Mouse (Mus musculus) midbrain, embryonic 14.5 days (tissue): ENCODE measurements around the gene Iyd. TPM values are rescaled to one million over a fixed set of nuclear protein-coding genes. Genes with fewer than 3 reads are reported as not detected.
"Not testable (repeated sequence)": the region's sequence is repeated elsewhere in the genome, so short reads cannot be mapped to it uniquely, and the experiment has no call there.

ENCODE experiments used
- ATAC-seq: fragments of 200-750 bp; cut with Nextera tagmentation; 2 replicates; pipeline ENCODE4 v1.8.0; 2017; ENCODE audit warnings: moderate number of reproducible peaks, moderate library complexity; ENCODE audit not compliant: low FRiP score, low TSS enrichment
- DNase-seq: peaks from one replicate; pipeline ENCODE4 v3.0.0-alpha.2; 2015
- H3K27ac ChIP-seq: fragments of 300-500 bp; sonication (generic); replicated peaks from 2 replicates; pipeline ENCODE4 v1.5.1; 2014; ENCODE audit warnings: mild to moderate bottlenecking, low read depth, low read length, moderate library complexity
- H3K27me3 ChIP-seq: fragments of 300-500 bp; sonication (generic); 2 replicates; pipeline ENCODE4 v1.6.1; 2014; ENCODE audit warnings: low read length, control low read depth, mixed read lengths; ENCODE audit not compliant: control insufficient read depth, insufficient read depth
- H3K36me3 ChIP-seq: fragments of 300-500 bp; sonication (generic); 2 replicates; pipeline ENCODE4 v1.6.1; 2014; ENCODE audit warnings: low read length, control low read depth; ENCODE audit not compliant: control insufficient read depth, insufficient read depth
- H3K4me1 ChIP-seq: fragments of 300-500 bp; sonication (generic); 2 replicates; pipeline ENCODE4 v1.6.1; 2014; ENCODE audit warnings: mild to moderate bottlenecking, antibody characterized with exemption, low read length, control low read depth; ENCODE audit not compliant: control insufficient read depth, insufficient read depth
- H3K4me2 ChIP-seq: fragments of 300-500 bp; sonication (generic); 2 replicates; pipeline ENCODE4 v1.6.1; 2014; ENCODE audit warnings: mild to moderate bottlenecking, low read length, moderate library complexity
- H3K4me3 ChIP-seq: fragments of 300-500 bp; sonication (generic); replicated peaks from 2 replicates; pipeline ENCODE4 v1.5.1; 2014; ENCODE audit warnings: low read depth, low read length
- H3K9ac ChIP-seq: fragments of 300-500 bp; sonication (generic); replicated peaks from 2 replicates; pipeline ENCODE4 v1.6.1; 2014; ENCODE audit warnings: mild to moderate bottlenecking, low read length, moderate library complexity
- H3K9me3 ChIP-seq: fragments of 300-500 bp; sonication (generic); 2 replicates; pipeline ENCODE4 v1.6.1; 2016; ENCODE audit warnings: low read length, control low read depth, mixed read lengths; ENCODE audit not compliant: control insufficient read depth
- WGBS: fragments of 180-500 bp; shearing (Covaris S2); extraction: QIAGEN DNeasy Blood & Tissue Kit; methylation state at CpG from one replicate; pipeline ENCODE4 v1.1.7; 2014; 5-methylcytosine and 5-hydroxymethylcytosine counted together
- polyA plus RNA-seq: library from polyadenylated mRNA; unstranded; fragments of >200 nt; fragmentation: Nextera tagmentation; extraction: Ambion mirVana; gene quantifications from 2 replicates; pipeline ENCODE4 v1.2.1, GENCODE M21; 2014

Iyd gene
- polyA plus RNA-seq = 0.51 and 0.63 TPM in 2 replicates

DNA sequence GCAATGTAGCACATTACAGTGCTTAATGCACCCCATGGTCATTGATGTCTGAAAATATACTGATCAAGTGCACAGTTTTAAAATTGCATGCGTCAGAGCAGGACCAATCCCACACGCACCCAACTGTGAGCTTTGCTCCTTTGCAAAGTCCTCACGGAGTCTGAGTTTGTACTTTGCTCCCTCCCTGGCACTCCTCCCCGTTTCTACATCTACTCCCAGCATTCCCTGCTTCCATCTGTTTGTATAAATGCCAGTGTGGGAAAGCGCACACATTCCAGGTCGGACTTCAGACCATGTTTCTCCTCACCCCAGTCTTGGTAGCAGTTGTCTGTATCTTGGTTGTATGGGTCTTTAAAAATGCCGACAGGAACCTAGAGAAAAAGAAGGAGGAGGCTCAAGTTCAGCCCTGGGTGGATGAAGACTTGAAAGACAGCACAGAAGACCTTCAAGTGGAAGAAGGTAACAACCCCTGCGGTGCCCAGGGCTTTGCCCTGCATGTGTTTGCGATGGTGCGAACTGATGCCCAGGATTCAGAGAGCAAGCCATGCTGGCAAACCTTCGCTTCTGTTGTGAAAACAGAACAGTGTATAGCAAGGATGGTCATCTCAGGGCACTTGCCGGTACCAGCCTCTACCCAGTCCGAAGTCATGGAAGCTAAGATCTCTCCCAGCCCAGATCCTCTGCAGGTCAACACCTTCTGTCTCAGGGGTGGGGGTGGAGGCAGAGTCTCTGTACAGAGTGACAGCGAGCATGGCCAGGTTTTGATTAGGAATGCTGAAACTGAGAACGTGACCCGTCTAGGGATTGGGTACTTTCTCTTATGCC, at the start of gene Iyd:
Gene Iyd (plus strand): TSS at position 238 of the 825 bp plus-strand sequence.
- H3K4me1 ChIP-seq = peaks cover 3% of the 10 kb centered on the region
- no peak within 1 kb of the TSS for H3K4me2 ChIP-seq
- 77% methylated on average over 16 of the region's 16 CpGs for WGBS
- no peaks in the 10 kb centered on the region for H3K9me3 ChIP-seq
- DNase-seq (no peak), ATAC-seq (no peak)
- no peak within 1 kb of the TSS for H3K4me3 ChIP-seq
- H3K36me3 ChIP-seq = no peaks in the 10 kb centered on the region
- H3K9ac ChIP-seq = no peak within 1 kb of the TSS
- H3K27me3 ChIP-seq = no peaks in the 10 kb centered on the region
- H3K27ac ChIP-seq = no peak within 1 kb of the TSS

DNA sequence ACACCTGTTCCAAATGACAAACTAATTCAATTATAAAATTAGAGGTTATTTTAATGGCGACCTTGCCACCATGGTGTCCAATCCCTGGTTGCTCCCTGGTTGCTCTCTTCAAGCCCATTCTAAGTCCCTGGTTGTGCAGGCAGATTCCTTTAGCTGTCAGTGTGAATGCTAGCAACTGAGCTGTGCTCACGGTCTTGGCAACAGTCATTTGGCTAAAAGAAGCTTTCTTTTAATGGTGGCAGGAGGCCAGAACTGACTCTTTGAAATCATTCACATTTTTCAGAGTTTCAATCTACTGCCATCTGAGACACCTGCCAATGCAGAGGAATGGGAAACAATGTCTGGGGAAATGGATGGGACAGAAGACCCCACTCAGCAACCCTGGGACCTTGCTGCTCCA, 43.2 kb upstream of the Iyd start:
- no peak overlapping the region for H3K9ac ChIP-seq
- ATAC-seq (no peak), DNase-seq (peak; percentile 46)
- H3K27ac ChIP-seq = no peak overlapping the region
- no peaks in the 10 kb centered on the region for H3K27me3 ChIP-seq
- no peaks in the 10 kb centered on the region for H3K36me3 ChIP-seq
- no peak overlapping the region for H3K4me2 ChIP-seq
- H3K9me3 ChIP-seq = no peaks in the 10 kb centered on the region
- no peak overlapping the region for H3K4me3 ChIP-seq
- WGBS = 70% methylated on average over 2 of the region's 2 CpGs
- no peaks in the 10 kb centered on the region for H3K4me1 ChIP-seq

DNA sequence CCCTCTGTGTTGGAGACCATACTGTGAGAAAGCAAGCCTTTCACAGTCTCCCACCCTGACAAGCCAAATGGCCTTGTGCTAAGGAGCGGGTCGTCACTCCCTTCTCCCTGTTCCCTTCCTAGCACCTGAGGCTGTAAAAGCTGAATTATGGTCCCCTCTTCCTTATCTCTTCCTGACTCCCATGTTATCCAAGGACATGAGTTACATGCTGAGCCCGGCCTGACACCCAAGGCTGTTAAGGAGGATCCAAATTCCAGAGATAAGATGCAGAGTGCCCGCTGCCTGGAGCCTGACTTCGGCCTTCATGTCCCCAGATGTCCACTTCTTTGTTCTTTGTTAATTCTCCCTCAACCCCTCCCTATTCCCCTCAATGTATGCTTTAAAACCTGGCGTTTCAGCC, 39.2 kb upstream of the Iyd start:
- DNase-seq, H3K9ac ChIP-seq, H3K4me3 ChIP-seq, H3K4me1 ChIP-seq, H3K36me3 ChIP-seq, H3K27ac ChIP-seq, H3K9me3 ChIP-seq, ATAC-seq, H3K27me3 ChIP-seq, H3K4me2 ChIP-seq: not testable (repeated sequence)
- 90% methylated on average over 6 of the region's 6 CpGs for WGBS

DNA sequence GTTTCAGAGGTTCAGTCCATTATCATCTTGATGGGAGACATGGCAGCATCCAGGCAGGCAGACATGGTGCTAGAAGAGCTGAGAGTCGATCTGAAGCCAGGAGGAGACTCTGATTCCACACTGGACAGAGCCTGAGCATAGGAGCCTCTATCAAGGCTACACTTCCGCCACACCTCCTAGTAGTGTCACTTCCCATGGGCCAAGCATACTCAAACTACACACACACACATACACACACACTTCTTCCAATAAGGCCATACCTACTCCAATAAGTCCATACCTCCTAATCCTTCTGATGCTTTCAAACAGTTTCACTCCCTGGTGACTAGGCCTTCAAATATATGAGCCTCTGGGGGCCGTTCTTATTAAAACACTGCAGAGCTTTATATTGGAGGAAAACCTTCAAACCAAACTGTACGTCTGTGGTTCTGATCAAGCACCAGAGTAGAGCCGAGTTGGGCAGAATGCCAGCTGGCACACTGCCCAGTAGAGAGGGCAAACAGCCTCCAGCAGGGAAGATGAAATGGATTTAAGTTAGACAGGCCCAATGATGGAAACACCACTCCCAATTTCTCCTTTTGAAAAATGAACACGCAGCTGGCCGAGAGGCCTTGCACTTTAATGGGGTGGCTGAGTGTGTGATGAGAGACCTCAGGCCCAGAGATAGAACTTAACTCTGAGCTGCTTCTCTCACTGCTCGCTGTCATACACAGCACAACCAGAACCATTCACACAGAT, 32.4 kb upstream of the Iyd start:
- Histone ChIP-seq H3K4me2 (no peak overlapping the region), H3K27ac (peak overlapping the region; percentile 60; the same call in 1 of the 2 replicates), H3K27me3 (no peaks in the 10 kb centered on the region), H3K9me3 (no peaks in the 10 kb centered on the region), H3K4me3 (no peak overlapping the region), H3K36me3 (no peaks in the 10 kb centered on the region), H3K4me1 (peaks cover 20% of the 10 kb centered on the region), H3K9ac (no peak overlapping the region)
- ATAC-seq = peak; percentile 57; the same call in 1 of the 2 replicates
- peak; percentile 85 for DNase-seq
- WGBS = 58% methylated on average over 8 of the region's 8 CpGs

DNA sequence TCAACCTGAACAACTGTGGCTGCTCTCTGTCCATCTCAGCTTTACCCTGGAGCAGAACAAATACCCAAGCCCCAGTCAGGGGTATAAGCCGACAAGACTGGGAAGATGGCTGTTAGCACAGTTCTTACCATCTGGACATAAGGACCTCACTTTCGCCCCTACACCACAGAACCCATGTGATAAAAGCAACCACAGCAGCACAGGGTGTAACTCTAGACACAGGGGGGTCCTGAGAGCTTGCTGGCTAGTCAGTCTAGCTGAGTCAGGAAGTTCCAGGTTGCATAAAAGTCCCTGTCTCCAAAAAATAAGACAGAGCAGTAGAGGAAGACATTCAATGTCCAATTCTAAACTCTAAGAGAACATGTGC, 31.8 kb upstream of the Iyd start:
- H3K4me2 ChIP-seq = no peak overlapping the region
- DNase-seq (no peak), ATAC-seq (no peak)
- WGBS = 69% methylated on average over 2 of the region's 2 CpGs
- no peak overlapping the region for H3K9ac ChIP-seq
- H3K27me3 ChIP-seq = no peaks in the 10 kb centered on the region
- no peak overlapping the region for H3K4me3 ChIP-seq
- no peaks in the 10 kb centered on the region for H3K36me3 ChIP-seq
- peak overlapping the region; percentile 60; the same call in 1 of the 2 replicates for H3K27ac ChIP-seq
- peaks cover 20% of the 10 kb centered on the region for H3K4me1 ChIP-seq
- no peaks in the 10 kb centered on the region for H3K9me3 ChIP-seq

DNA sequence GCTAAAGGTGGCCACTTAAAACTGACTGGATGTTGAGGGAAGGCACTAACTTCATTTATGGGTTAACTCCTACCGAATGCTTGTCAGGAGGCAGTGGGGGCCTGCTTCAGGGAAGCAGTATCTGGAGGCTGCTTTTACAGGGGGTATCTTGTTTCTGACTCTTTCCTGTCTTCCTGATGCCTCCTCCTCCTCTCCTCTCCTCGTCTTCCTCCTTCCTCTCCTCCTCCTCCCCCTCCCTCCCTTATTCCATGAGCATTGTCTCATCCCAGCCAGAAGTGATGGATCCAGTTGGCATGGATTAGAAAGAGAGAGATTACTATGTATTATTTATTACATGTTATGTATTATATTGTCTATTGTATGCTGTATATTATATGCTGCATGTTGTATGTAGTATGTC, 31.3 kb upstream of the Iyd start:
- no peaks in the 10 kb centered on the region for H3K27me3 ChIP-seq
- no peak for DNase-seq
- ATAC-seq = no peak

DNA sequence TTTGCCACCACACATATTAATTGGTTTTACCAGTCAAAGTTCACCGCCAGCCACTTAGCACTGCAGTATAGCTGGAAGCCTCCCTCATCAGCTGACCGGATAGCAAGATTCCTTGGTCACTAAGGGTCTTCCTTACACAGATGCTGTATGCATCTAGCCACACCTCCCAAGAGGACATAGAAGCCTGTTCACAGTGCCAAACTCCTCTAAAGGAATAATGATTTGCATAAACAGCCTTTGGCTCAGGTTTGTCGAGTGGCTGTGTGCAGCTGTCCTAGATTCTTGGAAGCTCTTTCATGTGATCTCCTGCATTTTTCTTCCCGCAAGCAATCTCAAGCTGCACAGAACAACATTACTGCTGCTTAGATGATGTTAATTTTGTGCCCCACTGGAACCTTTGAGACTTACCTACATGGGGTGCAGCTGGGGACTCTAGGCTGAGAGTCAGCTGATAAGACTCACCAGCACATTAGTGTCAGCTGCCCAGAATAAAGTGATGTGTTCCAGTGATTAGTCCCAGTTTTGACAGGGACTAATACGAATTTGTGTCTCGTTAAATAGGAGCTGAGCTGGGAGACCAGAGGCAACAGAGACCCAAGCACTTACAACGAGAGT, 30.3 kb upstream of the Iyd start:
- Histone ChIP-seq H3K27ac (no peak overlapping the region; the same call in 1 of the 2 replicates), H3K9ac (no peak overlapping the region), H3K27me3 (no peaks in the 10 kb centered on the region), H3K4me2 (no peak overlapping the region), H3K4me1 (peaks cover 20% of the 10 kb centered on the region), H3K9me3 (no peaks in the 10 kb centered on the region), H3K36me3 (no peaks in the 10 kb centered on the region), H3K4me3 (no peak overlapping the region)
- WGBS = 41% methylated on average over 7 of the region's 7 CpGs
- DNase-seq = peak; percentile 49
- peak; percentile 51; the same call in 1 of the 2 replicates for ATAC-seq

More for the DNA sequence above, 31.3 kb upstream of the Iyd start:
- Histone ChIP-seq H3K4me3 (no peak overlapping the region), H3K9ac (no peak overlapping the region), H3K4me1 (peaks cover 20% of the 10 kb centered on the region), H3K27ac (no peak overlapping the region), H3K9me3 (no peaks in the 10 kb centered on the region), H3K36me3 (no peaks in the 10 kb centered on the region), H3K4me2 (no peak overlapping the region)
- 89% methylated on average over 2 of the region's 2 CpGs for WGBS

DNA sequence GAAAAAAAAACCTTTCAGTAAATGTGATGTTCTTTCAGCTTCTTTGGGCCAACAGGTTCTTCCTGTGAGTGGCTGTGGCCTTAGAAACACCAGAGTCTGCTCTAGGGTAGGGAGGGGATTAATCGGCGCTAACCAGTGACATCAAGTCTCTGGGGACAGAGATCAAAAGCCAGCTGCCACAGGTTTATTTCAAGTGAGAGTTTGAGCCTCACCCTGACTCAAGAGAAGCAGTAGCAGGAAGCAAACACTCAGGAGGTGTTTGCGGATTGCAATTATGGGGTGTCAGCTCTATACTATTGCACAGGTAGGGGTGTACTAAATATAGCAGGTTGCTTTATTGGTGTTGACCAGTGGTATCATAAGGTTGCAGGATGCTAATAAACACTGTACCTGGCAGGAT, 29.6 kb upstream of the Iyd start:
- no peak overlapping the region for H3K4me3 ChIP-seq
- H3K27ac ChIP-seq = no peak overlapping the region
- no peaks in the 10 kb centered on the region for H3K9me3 ChIP-seq
- no peak overlapping the region for H3K4me2 ChIP-seq
- peak; percentile 24 for DNase-seq
- H3K4me1 ChIP-seq = peaks cover 20% of the 10 kb centered on the region
- H3K27me3 ChIP-seq = no peaks in the 10 kb centered on the region
- 60% methylated on average over 3 of the region's 3 CpGs for WGBS
- H3K9ac ChIP-seq = no peak overlapping the region
- ATAC-seq = no peak
- H3K36me3 ChIP-seq = no peaks in the 10 kb centered on the region
